Mouse (Mus musculus): Measurements from ENCODE around the gene Ppp1r12b.
A peak's percentile ranks its signal among the peaks of the same experiment; 100 is the strongest.

The Ppp1r12b gene

GRCm38 (mm10) chr1:134712781-134713299 is 242.9 kb downstream of the Ppp1r12b start:
- peaks cover 34% of the 10 kb centered on the region for H3K4me1 ChIP-seq (replicated peaks; ENCODE audit: low read depth, low read length)
- no peaks in the 10 kb centered on the region for H3K9me3 ChIP-seq (ENCODE audit: low read length)
- no peak for TF ChIP-seq NANOG (IDR thresholded peaks at IDR 0.05; ENCODE audit: borderline replicate concordance, low read length)
- TF ChIP-seq POU5F1 (IDR thresholded peaks at IDR 0.05; ENCODE audit: borderline replicate concordance, low read length): no peak
- no peak for TF ChIP-seq CTCF (conservative IDR thresholded peaks at IDR 0.05; ENCODE audit: low read length)

GRCm38 (mm10) chr1:134711653-134712052 is 244.1 kb downstream of the Ppp1r12b start:
- H3K36me3 ChIP-seq (ENCODE audit: insufficient read depth, low read length): no peaks in the 10 kb centered on the region
- no peak overlapping the region for H3K4me3 ChIP-seq (replicated peaks; ENCODE audit: low read length)
- H3K27me3 ChIP-seq (ENCODE audit: insufficient read depth, low read length): peaks cover 72% of the 10 kb centered on the region
- TF ChIP-seq NANOG (IDR thresholded peaks at IDR 0.05; ENCODE audit: borderline replicate concordance, low read length) (no peak), POU5F1 (IDR thresholded peaks at IDR 0.05; ENCODE audit: borderline replicate concordance, low read length) (no peak), CTCF (conservative IDR thresholded peaks at IDR 0.05; ENCODE audit: low read length) (no peak)
- H3K4me1 ChIP-seq (replicated peaks; ENCODE audit: low read depth, low read length): peaks cover 46% of the 10 kb centered on the region
- H3K9me3 ChIP-seq (ENCODE audit: low read length): no peaks in the 10 kb centered on the region

More at GRCm38 (mm10) chr1:134712781-134713299, 242.9 kb downstream of the Ppp1r12b start:
- Histone ChIP-seq H3K36me3 (ENCODE audit: insufficient read depth, low read length) (no peaks in the 10 kb centered on the region), H3K27me3 (ENCODE audit: insufficient read depth, low read length) (peaks cover 60% of the 10 kb centered on the region), H3K4me3 (replicated peaks; ENCODE audit: low read length) (no peak overlapping the region)

- TF ChIP-seq NANOG (IDR thresholded peaks at IDR 0.05; ENCODE audit: borderline replicate concordance, low read length) (no peak), CTCF (conservative IDR thresholded peaks at IDR 0.05; ENCODE audit: low read length) (no peak), POU5F1 (IDR thresholded peaks at IDR 0.05; ENCODE audit: borderline replicate concordance, low read length) (no peak)
- Histone ChIP-seq H3K27me3 (ENCODE audit: insufficient read depth, low read length) (peaks cover 78% of the 10 kb centered on the region), H3K4me3 (replicated peaks; ENCODE audit: low read length) (no peak overlapping the region), H3K9me3 (ENCODE audit: low read length) (no peaks in the 10 kb centered on the region), H3K4me1 (replicated peaks; ENCODE audit: low read depth, low read length) (peaks cover 52% of the 10 kb centered on the region), H3K36me3 (ENCODE audit: insufficient read depth, low read length) (no peaks in the 10 kb centered on the region)
These were observed 244.7 kb downstream of the Ppp1r12b start for GRCm38 (mm10) chr1:134711061-134711460.

- Histone ChIP-seq H3K4me3 (replicated peaks; ENCODE audit: low read length) (peak overlapping the region; percentile 78), H3K4me1 (replicated peaks; ENCODE audit: low read depth, low read length) (peaks cover 62% of the 10 kb centered on the region), H3K36me3 (ENCODE audit: insufficient read depth, low read length) (no peaks in the 10 kb centered on the region), H3K27me3 (ENCODE audit: insufficient read depth, low read length) (peaks cover 78% of the 10 kb centered on the region), H3K9me3 (ENCODE audit: low read length) (no peaks in the 10 kb centered on the region)
- TF ChIP-seq NANOG (IDR thresholded peaks at IDR 0.05; ENCODE audit: borderline replicate concordance, low read length) (no peak), CTCF (conservative IDR thresholded peaks at IDR 0.05; ENCODE audit: low read length) (no peak), POU5F1 (IDR thresholded peaks at IDR 0.05; ENCODE audit: borderline replicate concordance, low read length) (no peak)
These were observed 246.1 kb downstream of the Ppp1r12b start for GRCm38 (mm10) chr1:134709411-134710306.

- Histone ChIP-seq H3K27me3 (ENCODE audit: insufficient read depth, low read length) (peaks cover 79% of the 10 kb centered on the region), H3K36me3 (ENCODE audit: insufficient read depth, low read length) (no peaks in the 10 kb centered on the region), H3K4me1 (replicated peaks; ENCODE audit: low read depth, low read length) (peaks cover 65% of the 10 kb centered on the region), H3K4me3 (replicated peaks; ENCODE audit: low read length) (peak overlapping the region; percentile 78), H3K9me3 (ENCODE audit: low read length) (no peaks in the 10 kb centered on the region)
- TF ChIP-seq CTCF (conservative IDR thresholded peaks at IDR 0.05; ENCODE audit: low read length) (no peak), NANOG (IDR thresholded peaks at IDR 0.05; ENCODE audit: borderline replicate concordance, low read length) (no peak), POU5F1 (IDR thresholded peaks at IDR 0.05; ENCODE audit: borderline replicate concordance, low read length) (no peak)
These were observed 246.8 kb downstream of the Ppp1r12b start for GRCm38 (mm10) chr1:134708801-134709385.

GRCm38 (mm10) chr1:134708274-134708673 is 247.5 kb downstream of the Ppp1r12b start:
- H3K36me3 ChIP-seq (ENCODE audit: insufficient read depth, low read length): no peaks in the 10 kb centered on the region
- H3K4me3 ChIP-seq (replicated peaks; ENCODE audit: low read length): peak overlapping the region; percentile 78
- H3K9me3 ChIP-seq (ENCODE audit: low read length): no peaks in the 10 kb centered on the region
- H3K4me1 ChIP-seq (replicated peaks; ENCODE audit: low read depth, low read length): peaks cover 62% of the 10 kb centered on the region
- TF ChIP-seq CTCF (conservative IDR thresholded peaks at IDR 0.05; ENCODE audit: low read length) (no peak), NANOG (IDR thresholded peaks at IDR 0.05; ENCODE audit: borderline replicate concordance, low read length) (no peak), POU5F1 (IDR thresholded peaks at IDR 0.05; ENCODE audit: borderline replicate concordance, low read length) (no peak)
- peaks cover 74% of the 10 kb centered on the region for H3K27me3 ChIP-seq (ENCODE audit: insufficient read depth, low read length)

GRCm38 (mm10) chr1:134707516-134707915 is 248.2 kb downstream of the Ppp1r12b start:
- Histone ChIP-seq H3K4me3 (replicated peaks; ENCODE audit: low read length) (no peak overlapping the region), H3K36me3 (ENCODE audit: insufficient read depth, low read length) (no peaks in the 10 kb centered on the region)

GRCm38 (mm10) chr1:134706549-134706948 is 249.2 kb downstream of the Ppp1r12b start:
- no peak overlapping the region for H3K4me3 ChIP-seq (replicated peaks; ENCODE audit: low read length)
- no peaks in the 10 kb centered on the region for H3K9me3 ChIP-seq (ENCODE audit: low read length)
- peaks cover 59% of the 10 kb centered on the region for H3K27me3 ChIP-seq (ENCODE audit: insufficient read depth, low read length)
- TF ChIP-seq POU5F1 (IDR thresholded peaks at IDR 0.05; ENCODE audit: borderline replicate concordance, low read length) (no peak), NANOG (IDR thresholded peaks at IDR 0.05; ENCODE audit: borderline replicate concordance, low read length) (no peak), CTCF (conservative IDR thresholded peaks at IDR 0.05; ENCODE audit: low read length) (no peak)
- peaks cover 67% of the 10 kb centered on the region for H3K4me1 ChIP-seq (replicated peaks; ENCODE audit: low read depth, low read length)
- H3K36me3 ChIP-seq (ENCODE audit: insufficient read depth, low read length): no peaks in the 10 kb centered on the region

More at GRCm38 (mm10) chr1:134707516-134707915, 248.2 kb downstream of the Ppp1r12b start:
- H3K4me1 ChIP-seq (replicated peaks; ENCODE audit: low read depth, low read length): peaks cover 65% of the 10 kb centered on the region
- H3K9me3 ChIP-seq (ENCODE audit: low read length): no peaks in the 10 kb centered on the region
- TF ChIP-seq CTCF (conservative IDR thresholded peaks at IDR 0.05; ENCODE audit: low read length) (no peak), NANOG (IDR thresholded peaks at IDR 0.05; ENCODE audit: borderline replicate concordance, low read length) (no peak), POU5F1 (IDR thresholded peaks at IDR 0.05; ENCODE audit: borderline replicate concordance, low read length) (no peak)
- peaks cover 66% of the 10 kb centered on the region for H3K27me3 ChIP-seq (ENCODE audit: insufficient read depth, low read length)
